Mouse (Mus musculus) fat pad, adult 2 months (tissue): ENCODE measurements at regions not wholly inside any gene's neighbourhood (a gene's known extent, or its start where the extent isn't known, plus 50 kb on each side); places are given as distances from the start of the nearest gene placed in this dataset.

Experiments
- DNase-seq: peaks from one replicate; pipeline ENCODE4 v3.0.0-alpha.2; 2011; ENCODE audit warnings: low read depth, low spot score; ENCODE audit errors: extremely low read depth

- DNase-seq, result no peak
Observed at GRCm38 (mm10) chr8:128210761-128211160, 147.6 kb upstream of the Nrp1 start.

GRCm38 (mm10) chr8:128212223-128212622, 146.2 kb upstream of the Nrp1 start:
- DNase-seq, result no peak

GRCm38 (mm10) chr8:128214256-128214655, 144.1 kb upstream of the Nrp1 start:
- DNase-seq, result no peak

GRCm38 (mm10) chr8:128218886-128219285, 139.5 kb upstream of the Nrp1 start:
- no peak for DNase-seq

- no peak for DNase-seq
Observed at GRCm38 (mm10) chr8:128219539-128219938, 138.9 kb upstream of the Nrp1 start.

GRCm38 (mm10) chr8:128223092-128223491, 135.3 kb upstream of the Nrp1 start:
- no peak for DNase-seq

GRCm38 (mm10) chr8:128223522-128223921, 134.9 kb upstream of the Nrp1 start:
- DNase-seq, result no peak

GRCm38 (mm10) chr8:128225123-128225522, 133.3 kb upstream of the Nrp1 start:
- DNase-seq, result no peak

- DNase-seq, result no peak
Observed at GRCm38 (mm10) chr8:128235071-128235470, 123.3 kb upstream of the Nrp1 start.

- DNase-seq, result no peak
Observed at GRCm38 (mm10) chr8:128235527-128235926, 122.9 kb upstream of the Nrp1 start.

GRCm38 (mm10) chr8:128236097-128236496, 122.3 kb upstream of the Nrp1 start:
- no peak for DNase-seq

GRCm38 (mm10) chr8:128238948-128239347, 119.5 kb upstream of the Nrp1 start:
- no peak for DNase-seq

- DNase-seq, result no peak
Observed at GRCm38 (mm10) chr8:128239783-128240182, 118.6 kb upstream of the Nrp1 start.

GRCm38 (mm10) chr8:128241200-128241599, 117.2 kb upstream of the Nrp1 start:
- DNase-seq, result no peak

GRCm38 (mm10) chr8:128242465-128243251, 115.7 kb upstream of the Nrp1 start:
- no peak for DNase-seq

GRCm38 (mm10) chr8:128251723-128252122, 106.7 kb upstream of the Nrp1 start:
- no peak for DNase-seq

GRCm38 (mm10) chr8:128260836-128261235, 97.6 kb upstream of the Nrp1 start:
- DNase-seq, result no peak

- DNase-seq, result no peak
Observed at GRCm38 (mm10) chr8:128261367-128261766, 97.0 kb upstream of the Nrp1 start.

GRCm38 (mm10) chr8:128263251-128263947, 95.0 kb upstream of the Nrp1 start:
- DNase-seq, result no peak

- no peak for DNase-seq
Observed at GRCm38 (mm10) chr8:128267261-128267660, 91.1 kb upstream of the Nrp1 start.

GRCm38 (mm10) chr8:128268010-128268409, 90.4 kb upstream of the Nrp1 start:
- no peak for DNase-seq

GRCm38 (mm10) chr8:128269546-128269945, 88.9 kb upstream of the Nrp1 start:
- DNase-seq, result no peak
